Mouse (Mus musculus) embryonic facial prominence, embryonic 12.5 days (tissue): ENCODE results near the gene Gab3. TPM values are rescaled to one million over a fixed set of nuclear protein-coding genes. Genes with fewer than 3 reads are reported as not detected.

Source experiments
- ATAC-seq: fragments of 200-750 bp; cut with Nextera tagmentation; 2 replicates; pipeline ENCODE4 v1.8.0; 2017; ENCODE audit not compliant: insufficient number of reproducible peaks, insufficient read depth, low FRiP score, low TSS enrichment
- H3K27ac ChIP-seq: fragments of 300-500 bp; sonication (generic); 2 replicates; pipeline ENCODE4 v1.5.1; 2016; ENCODE audit warnings: mild to moderate bottlenecking
- H3K27me3 ChIP-seq: fragments of 300-500 bp; sonication (generic); 2 replicates; pipeline ENCODE4 v1.6.1; 2016; ENCODE audit warnings: mild to moderate bottlenecking, moderate library complexity
- H3K36me3 ChIP-seq: fragments of 300-500 bp; sonication (generic); 2 replicates; pipeline ENCODE4 v1.6.1; 2016; ENCODE audit warnings: mild to moderate bottlenecking
- H3K4me1 ChIP-seq: fragments of 300-500 bp; sonication (generic); 2 replicates; pipeline ENCODE4 v1.6.1; 2016
- H3K4me2 ChIP-seq: fragments of 300-500 bp; sonication (generic); replicated peaks from 2 replicates; pipeline ENCODE4 v1.6.1; 2016; ENCODE audit warnings: mild to moderate bottlenecking, moderate library complexity
- H3K4me3 ChIP-seq: fragments of 300-500 bp; sonication (generic); 2 replicates; pipeline ENCODE4 v1.5.1; 2016; ENCODE audit warnings: mild to moderate bottlenecking
- H3K9ac ChIP-seq: fragments of 300-500 bp; sonication (generic); 2 replicates; pipeline ENCODE4 v1.6.1; 2016; ENCODE audit warnings: mild to moderate bottlenecking, moderate library complexity
- H3K9me3 ChIP-seq: fragments of 300-500 bp; sonication (generic); 2 replicates; pipeline ENCODE4 v1.6.1; 2016; ENCODE audit warnings: mild to moderate bottlenecking, moderate library complexity
- WGBS: fragments of 180-500 bp; shearing (Covaris S2); methylation state at CpG from one replicate; pipeline ENCODE4 v1.1.7; 2016; 5-methylcytosine and 5-hydroxymethylcytosine counted together
- polyA plus RNA-seq: library from polyadenylated mRNA; unstranded; fragments of >200 nt; fragmentation: Nextera tagmentation; extraction: Ambion mirVana; gene quantifications from 2 replicates; pipeline ENCODE4 v1.2.1, GENCODE M21; 2016

Gene Gab3
- polyA plus RNA-seq: 1.5 and 1.7 TPM in 2 replicates

GRCm38 (mm10) chrX:75084774-75085508 lies at the start of gene Gab3:
TSS of gene Gab3 (minus strand) at chrX:75085458.
- Histone ChIP-seq H3K27me3 (no peaks in the 10 kb centered on the region), H3K4me3 (peak within 1 kb of the TSS; percentile 48), H3K27ac (no peak within 1 kb of the TSS), H3K36me3 (no peaks in the 10 kb centered on the region), H3K9me3 (no peaks in the 10 kb centered on the region), H3K4me1 (no peaks in the 10 kb centered on the region), H3K4me2 (peak within 1 kb of the TSS; percentile 53), H3K9ac (peak within 1 kb of the TSS; percentile 38; the same call in 1 of the 2 replicates)
- 0 out of 2 replicates have a peak, but pooled peaks have one; percentile 80 for ATAC-seq
- WGBS: 22% methylated on average over 5 of the region's 17 CpGs

GRCm38 (mm10) chrX:75130467-75131160 lies 45.4 kb upstream of the Gab3 start, which contains the start of gene Mpp1:
TSS of gene Mpp1 (minus strand) at chrX:75131016.
- Histone ChIP-seq H3K9me3 (no peaks in the 10 kb centered on the region), H3K27ac (0 out of 2 replicates have a peak within 1 kb of the TSS, but pooled peaks have one; percentile 50), H3K36me3 (no peaks in the 10 kb centered on the region), H3K9ac (peak within 1 kb of the TSS; percentile 59), H3K4me2 (peak within 1 kb of the TSS; percentile 50), H3K4me3 (peak within 1 kb of the TSS; percentile 50), H3K4me1 (no peaks in the 10 kb centered on the region), H3K27me3 (no peaks in the 10 kb centered on the region)
- WGBS: 18% methylated on average over 34 of the region's 36 CpGs
- peak; percentile 98 for ATAC-seq

GRCm38 (mm10) chrX:75129474-75129873 lies 44.2 kb upstream of the Gab3 start:
- no peak overlapping the region for H3K4me2 ChIP-seq

GRCm38 (mm10) chrX:75128333-75128980 lies 43.2 kb upstream of the Gab3 start:
- Histone ChIP-seq H3K4me3 (no peak overlapping the region), H3K9ac (no peak overlapping the region), H3K36me3 (no peaks in the 10 kb centered on the region), H3K27me3 (no peaks in the 10 kb centered on the region), H3K4me2 (no peak overlapping the region), H3K27ac (no peak overlapping the region), H3K4me1 (no peaks in the 10 kb centered on the region), H3K9me3 (no peaks in the 10 kb centered on the region)
- no peak for ATAC-seq

More at GRCm38 (mm10) chrX:75129474-75129873, 44.2 kb upstream of the Gab3 start:
- H3K9me3 ChIP-seq: no peaks in the 10 kb centered on the region
- H3K27me3 ChIP-seq: no peaks in the 10 kb centered on the region
- H3K4me1 ChIP-seq: no peaks in the 10 kb centered on the region
- ATAC-seq: no peak
- H3K36me3 ChIP-seq: no peaks in the 10 kb centered on the region
- no peak overlapping the region for H3K27ac ChIP-seq
- WGBS: 68% methylated on average over 2 of the region's 2 CpGs
- H3K9ac ChIP-seq: no peak overlapping the region
- H3K4me3 ChIP-seq: no peak overlapping the region

- Histone ChIP-seq H3K9me3 (no peaks in the 10 kb centered on the region), H3K4me2 (no peak overlapping the region), H3K9ac (no peak overlapping the region), H3K4me1 (no peaks in the 10 kb centered on the region), H3K4me3 (no peak overlapping the region), H3K36me3 (no peaks in the 10 kb centered on the region), H3K27me3 (no peaks in the 10 kb centered on the region), H3K27ac (no peak overlapping the region)
- ATAC-seq: no peak
Measured at GRCm38 (mm10) chrX:75126893-75127292, 41.6 kb upstream of the Gab3 start.

- no peaks in the 10 kb centered on the region for H3K9me3 ChIP-seq
- H3K36me3 ChIP-seq: no peaks in the 10 kb centered on the region
- no peaks in the 10 kb centered on the region for H3K27me3 ChIP-seq
- no peak overlapping the region for H3K4me3 ChIP-seq
- no peak overlapping the region for H3K27ac ChIP-seq
- H3K9ac ChIP-seq: no peak overlapping the region
- H3K4me2 ChIP-seq: no peak overlapping the region
- no peaks in the 10 kb centered on the region for H3K4me1 ChIP-seq
- no peak for ATAC-seq
- WGBS: 85% methylated on average over 3 of the region's 3 CpGs
Measured at GRCm38 (mm10) chrX:75125606-75126005, 40.3 kb upstream of the Gab3 start.

GRCm38 (mm10) chrX:75115550-75115949 lies 30.3 kb upstream of the Gab3 start:
- Histone ChIP-seq H3K9me3 (no peaks in the 10 kb centered on the region), H3K27ac (no peak overlapping the region), H3K4me3 (no peak overlapping the region), H3K36me3 (no peaks in the 10 kb centered on the region), H3K4me1 (no peaks in the 10 kb centered on the region), H3K27me3 (no peaks in the 10 kb centered on the region), H3K4me2 (no peak overlapping the region), H3K9ac (no peak overlapping the region)
- no peak for ATAC-seq

- Histone ChIP-seq H3K4me3 (no peak overlapping the region), H3K4me1 (no peaks in the 10 kb centered on the region), H3K36me3 (peaks cover 28% of the 10 kb centered on the region), H3K9ac (no peak overlapping the region), H3K27me3 (no peaks in the 10 kb centered on the region), H3K27ac (no peak overlapping the region), H3K9me3 (no peaks in the 10 kb centered on the region), H3K4me2 (no peak overlapping the region)
- WGBS: 88% methylated on average over 6 of the region's 6 CpGs
- ATAC-seq: no peak
Measured at GRCm38 (mm10) chrX:75102293-75102692, 17.0 kb upstream of the Gab3 start.

- Histone ChIP-seq H3K4me1 (no peaks in the 10 kb centered on the region), H3K27ac (no peak overlapping the region), H3K27me3 (no peaks in the 10 kb centered on the region), H3K9ac (no peak overlapping the region), H3K36me3 (0 out of 2 replicates have a peak, but pooled peaks cover 8% of the 10 kb centered on the region), H3K4me2 (no peak overlapping the region), H3K4me3 (no peak overlapping the region), H3K9me3 (no peaks in the 10 kb centered on the region)
- no peak for ATAC-seq
- WGBS: 91% methylated on average over 8 of the region's 8 CpGs
Measured at GRCm38 (mm10) chrX:75098799-75099198, 13.5 kb upstream of the Gab3 start.

- Histone ChIP-seq H3K4me3 (peak overlapping the region; percentile 53), H3K9ac (peak overlapping the region; percentile 38), H3K27me3 (no peaks in the 10 kb centered on the region), H3K36me3 (0 out of 2 replicates have a peak, but pooled peaks cover 4% of the 10 kb centered on the region), H3K4me1 (no peaks in the 10 kb centered on the region), H3K27ac (0 out of 2 replicates have a peak overlapping the region, but pooled peaks have one; percentile 65), H3K4me2 (peak overlapping the region; percentile 48), H3K9me3 (no peaks in the 10 kb centered on the region)
- ATAC-seq: no peak; the same call in 1 of the 2 replicates
- 17% methylated on average over 23 of the region's 23 CpGs for WGBS
Measured at GRCm38 (mm10) chrX:75096163-75096770, 11.0 kb upstream of the Gab3 start.

- 0 out of 2 replicates have a peak within 1 kb of the TSS, but pooled peaks have one; percentile 65 for H3K27ac ChIP-seq
- ATAC-seq: peak; percentile 99
Measured at GRCm38 (mm10) chrX:75095369-75096162, 10.3 kb upstream of the Gab3 start, which contains the start of gene Dkc1. TSS of gene Dkc1 (plus strand) at chrX:75095854.

More at GRCm38 (mm10) chrX:75095369-75096162, 10.3 kb upstream of the Gab3 start, which contains the start of gene Dkc1:
- Histone ChIP-seq H3K9me3 (no peaks in the 10 kb centered on the region), H3K36me3 (no peaks in the 10 kb centered on the region), H3K9ac (peak within 1 kb of the TSS; percentile 38), H3K4me1 (no peaks in the 10 kb centered on the region), H3K4me3 (peak within 1 kb of the TSS; percentile 53), H3K27me3 (no peaks in the 10 kb centered on the region), H3K4me2 (peak within 1 kb of the TSS; percentile 48)
- 17% methylated on average over 29 of the region's 29 CpGs for WGBS
